ENCODE assay signal across 11 mouse cellular contexts in genomic region chr12:78001846-78002245, GRCm38 (mm10).
A peak's percentile ranks its signal among the peaks of the same experiment; 100 is the strongest.
DNase-seq lines count a peak whose midpoint lies in the region; ATAC-seq lines count a peak whose summit lies in the region.
"Had no signal": no experiment of that assay in that cellular context is flagged by ENCODE, and none has a peak within 500 bp of the region (broad histone marks: within the 10 kb centered on the region; RNA-seq: fewer than 3 reads in every experiment).

No protein-coding gene starts in this region.

- peak; percentile 91 for DNase-seq in forebrain, embryonic 14.5 days (ENCODE audit: low spot score)
- DNase-seq in cerebellum, adult 9-11 months, result peak; percentile 63
- peak; percentile 84 for DNase-seq in layer of hippocampus, adult 11-12 months (ENCODE audit: low spot score)
- DNase-seq in left cerebral cortex, postnatal 36 days (ENCODE audit: low spot score in 2 of 2), result peak; percentile 83 to 84
- no peak for DNase-seq in kidney, postnatal 4 days
- DNase-seq in ovary, adult 18-20 months (ENCODE audit: low spot score), result no peak
- DNase-seq in urinary bladder, postnatal 14 days (ENCODE audit: low spot score), result no peak

- no peaks in the 10 kb centered on the region for H3K27me3 ChIP-seq in forebrain, embryonic 14.5 days (replicated peaks; ENCODE audit: control insufficient read depth, insufficient read depth, low read length)
- no peaks in the 10 kb centered on the region for H3K27me3 ChIP-seq in forebrain, embryonic 12.5 days
- H3K27me3 ChIP-seq: liver, embryonic 12.5 days; Patski had no signal

- H3K4me1 ChIP-seq in forebrain, embryonic 14.5 days (ENCODE audit: control insufficient read depth, insufficient read depth, low read length), result no peaks in the 10 kb centered on the region
- no peaks in the 10 kb centered on the region for H3K4me1 ChIP-seq in forebrain, embryonic 12.5 days
- H3K4me1 ChIP-seq: liver, embryonic 12.5 days had no signal

- WGBS in forebrain, embryonic 14.5 days, result 64% methylated on average over 9 of the region's 9 CpGs
- WGBS in forebrain, embryonic 12.5 days, result 89% methylated on average over 9 of the region's 9 CpGs

- no peak overlapping the region for H3K4me2 ChIP-seq in forebrain, embryonic 14.5 days (ENCODE audit: low read length)
- no peak overlapping the region for H3K4me2 ChIP-seq in forebrain, embryonic 12.5 days
- H3K4me2 ChIP-seq: liver, embryonic 12.5 days had no signal

- H3K9ac ChIP-seq in forebrain, embryonic 14.5 days (ENCODE audit: low read length), result no peak overlapping the region
- no peak overlapping the region for H3K9ac ChIP-seq in forebrain, embryonic 12.5 days
- H3K9ac ChIP-seq: liver, embryonic 12.5 days had no signal

- H3K27ac ChIP-seq in forebrain, embryonic 14.5 days (ENCODE audit: low read depth, low read length), result no peak overlapping the region
- H3K27ac ChIP-seq in forebrain, embryonic 12.5 days, result no peak overlapping the region
- H3K27ac ChIP-seq: liver, embryonic 12.5 days had no signal

- peak; percentile 94 for ATAC-seq in forebrain, embryonic 14.5 days
- ATAC-seq in forebrain, embryonic 12.5 days (ENCODE audit: low FRiP score), result no peak
- ATAC-seq: liver, embryonic 12.5 days; Patski had no signal

- H3K9me3 ChIP-seq in forebrain, embryonic 14.5 days (replicated peaks; ENCODE audit: control insufficient read depth, low read length), result no peaks in the 10 kb centered on the region
- no peaks in the 10 kb centered on the region for H3K9me3 ChIP-seq in forebrain, embryonic 12.5 days
- H3K9me3 ChIP-seq: liver, embryonic 12.5 days had no signal

- no peak overlapping the region for H3K4me3 ChIP-seq in forebrain, embryonic 14.5 days (ENCODE audit: low read depth, low read length)
- H3K4me3 ChIP-seq in forebrain, embryonic 12.5 days (replicated peaks), result no peak overlapping the region
- H3K4me3 ChIP-seq: liver, embryonic 12.5 days; myocyte had no signal

- intact Hi-C loops in left cerebral cortex, postnatal 36 days (cut with DNase I), result loop anchor here (5.0 kb wide), 1 partner anchor 135 kb away; no protein-coding TSS in a partner anchor

- H3K36me3 ChIP-seq in forebrain, embryonic 14.5 days (ENCODE audit: control insufficient read depth, insufficient read depth, low read length), result no peaks in the 10 kb centered on the region
- H3K36me3 ChIP-seq in forebrain, embryonic 12.5 days (replicated peaks), result no peaks in the 10 kb centered on the region
- H3K36me3 ChIP-seq: liver, embryonic 12.5 days had no signal

Comparison
In these comparisons a context has a peak if more than half of its experiments do, and no peak if none do; other contexts are left out.
1. DNase-seq: peak in forebrain, embryonic 14.5 days (single experiment), cerebellum, adult 9-11 months (single experiment), layer of hippocampus, adult 11-12 months (single experiment) and left cerebral cortex, postnatal 36 days (2 of 2); none in kidney, postnatal 4 days (0 of 2), ovary, adult 18-20 months (single experiment) and urinary bladder, postnatal 14 days (single experiment).